Mouse (Mus musculus) lung, adult 2 months (tissue): ENCODE data around the gene Adarb1.

Experiments used
- CTCF ChIP-seq: fragments of 200-500 bp; IDR thresholded peaks from 2 replicates; pipeline ENCODE4 v1.5.1; 2011; ENCODE audit warnings: mild to moderate bottlenecking, low read length, control low read depth; ENCODE audit not compliant: insufficient read depth
- POLR2A ChIP-seq: fragments of 200-500 bp; IDR thresholded peaks from 2 replicates; pipeline ENCODE4 v1.6.1; 2011; ENCODE audit warnings: low read depth, mild to moderate bottlenecking, control low read depth, low read length, borderline replicate concordance; ENCODE audit errors: extremely low read depth

DNA sequence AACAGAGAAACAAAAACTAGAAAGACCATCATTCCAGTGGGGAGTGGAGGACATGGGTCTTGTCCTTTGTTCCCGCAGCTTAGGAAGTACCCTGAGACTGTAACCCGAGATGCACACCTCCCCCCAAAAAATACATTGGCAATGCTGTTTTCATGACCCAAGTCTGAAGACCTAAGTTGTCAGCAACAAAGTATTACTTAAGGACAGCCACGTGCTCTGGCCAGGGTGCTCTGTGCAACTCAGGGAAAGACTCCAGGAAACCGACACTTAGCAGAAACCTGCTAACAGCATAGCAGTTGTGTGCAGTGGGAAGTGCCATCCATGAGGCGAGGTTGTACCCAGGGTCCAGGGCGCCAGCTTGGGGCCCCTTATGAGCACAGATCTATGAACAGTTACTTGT lies 22.2 kb upstream of the Adarb1 start:
- TF ChIP-seq CTCF (no peak), POLR2A (no peak)
